Mouse (Mus musculus) central nervous system, embryonic 11.5 days (tissue): Measurements from ENCODE around the gene Kif27. TPM values are rescaled to one million over a fixed set of nuclear protein-coding genes. Genes with fewer than 3 reads are reported as not detected.

ENCODE experiments used
- polyA plus RNA-seq: library from polyadenylated mRNA; depleted of rRNA; stranded (reverse); fragments of >200 nt; gene quantifications from 2 replicates; pipeline ENCODE4 v1.2.3, GENCODE M21; 2012; rRNA removed

Kif27 gene
- 1.3 and 4.7 TPM in 2 replicates for polyA plus RNA-seq

GRCm38 (mm10) chr13:58358629-58359303, at the start of gene Kif27:
Gene Kif27 (minus strand): TSS chr13:58359122.

GRCm38 (mm10) chr13:58403243-58403642, 44.3 kb upstream of the Kif27 start, which contains the start of gene Hnrnpk:
Gene Hnrnpk (minus strand): TSS chr13:58403343.

GRCm38 (mm10) chr13:58402003-58402743, 43.3 kb upstream of the Kif27 start, which contains the start of gene Rmi1:
Gene Rmi1 (plus strand): TSS chr13:58402248.

GRCm38 (mm10) chr13:58384779-58385546, 26.0 kb upstream of the Kif27 start, which contains the start of gene 2210016F16Rik:
Gene 2210016F16Rik (minus strand): TSS chr13:58385225.

GRCm38 (mm10) chr13:58275599-58275998, 83.3 kb downstream of the Kif27 start, which contains the start of gene Gkap1:
Gene Gkap1 (minus strand): TSS chr13:58275699.

Other genes starting within 250 kb of the Kif27 start
- gene Klhl3, start 245.5 kb downstream of the Kif27 start, polyA plus RNA-seq, result 2.8 and 3.3 TPM in 2 replicates
- 354 and 663 TPM in 2 replicates for gene Hnrnpa0, start 230.6 kb downstream of the Kif27 start, polyA plus RNA-seq
- gene Idnk, start 201.5 kb downstream of the Kif27 start, polyA plus RNA-seq, result 26.0 and 52.7 TPM in 2 replicates
- 58.6 and 88.6 TPM in 2 replicates for gene Ubqln1, start 143.5 kb downstream of the Kif27 start, polyA plus RNA-seq
- gene Gkap1, start 83.4 kb downstream of the Kif27 start, polyA plus RNA-seq, result 37.1 and 44.9 TPM in 2 replicates
- gene 2210016F16Rik, start 26.1 kb upstream of the Kif27 start, polyA plus RNA-seq, result 15.5 and 27.3 TPM in 2 replicates
- 17.9 and 20.3 TPM in 2 replicates for gene Rmi1, start 43.1 kb upstream of the Kif27 start, polyA plus RNA-seq
- gene Hnrnpk, start 44.2 kb upstream of the Kif27 start, polyA plus RNA-seq, result 1,299 and 2,632 TPM in 2 replicates